Mouse (Mus musculus): ENCODE measurements around the gene Ddhd1. TPM values are rescaled to one million over a fixed set of nuclear protein-coding genes. Genes with fewer than 3 reads are reported as not detected.

Gene Ddhd1
- polyA plus RNA-seq (2016; fragmentation: Nextera tagmentation; extraction: Ambion mirVana), result 16.1 and 21.3 TPM in 2 replicates

DNA sequence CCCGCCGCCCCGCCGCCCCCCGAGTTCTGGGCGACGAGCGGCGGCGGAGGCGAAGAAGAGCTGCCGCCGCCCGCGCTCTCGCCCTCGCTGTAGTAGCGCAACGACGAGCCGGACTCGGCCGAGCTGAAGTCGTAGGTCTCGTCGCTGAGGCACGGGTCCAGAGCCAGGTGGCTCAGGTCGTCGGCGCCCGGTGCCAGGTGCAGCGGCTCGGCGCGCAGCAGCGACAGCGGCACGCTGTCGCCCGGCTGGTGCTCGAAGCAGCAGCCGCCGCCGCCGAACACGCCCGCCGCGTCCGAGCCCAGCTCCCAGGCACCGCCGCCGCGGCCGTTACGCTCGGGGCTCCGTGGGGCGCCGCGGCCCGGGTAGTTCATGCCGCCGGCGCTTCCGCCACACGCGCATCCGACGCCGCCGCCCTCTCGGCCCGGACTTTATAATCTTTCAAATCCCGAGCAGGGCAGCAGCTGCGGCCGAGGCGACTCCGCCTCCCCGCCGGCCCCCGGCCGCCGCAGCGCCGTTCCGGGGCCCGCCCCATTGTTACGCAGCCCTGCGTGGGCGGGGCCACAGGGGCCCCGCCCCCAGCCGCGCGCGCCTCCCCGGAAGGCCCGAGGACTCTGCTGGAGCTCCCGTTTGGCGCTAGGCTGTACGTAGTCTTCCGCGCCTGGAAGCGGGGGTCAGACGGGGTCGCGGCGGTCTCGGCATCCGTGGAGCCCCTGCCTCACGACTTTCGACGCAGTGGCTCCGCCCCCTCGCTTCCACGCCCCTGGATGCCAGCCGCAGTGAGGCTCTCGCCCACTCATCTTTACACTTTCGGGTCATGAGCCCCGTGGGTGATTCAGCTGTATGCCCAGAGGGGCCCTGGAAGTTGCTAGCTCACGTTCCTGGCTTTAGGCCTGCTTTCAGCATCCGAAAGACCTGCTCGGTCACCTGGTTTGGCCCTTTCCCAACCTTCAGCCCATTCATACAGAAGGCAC lies at the start of gene Ddhd1:
Gene Ddhd1 (minus strand): TSS at position 503 of the 971 bp plus-strand sequence.
- Histone ChIP-seq H3K4me3 (peak within 1 kb of the TSS; percentile 89), H3K9me3 (no peaks in the 10 kb centered on the region), H3K36me3 (no peaks in the 10 kb centered on the region), H3K4me2 (replicated peaks) (peak within 1 kb of the TSS; percentile 86), H3K27ac (replicated peaks) (peak within 1 kb of the TSS; percentile 95), H3K27me3 (no peaks in the 10 kb centered on the region), H3K9ac (replicated peaks) (peak within 1 kb of the TSS; percentile 90), H3K4me1 (peaks cover 24% of the 10 kb centered on the region)
- under 1% methylated on average over 88 of the region's 123 CpGs for WGBS
- peak; percentile 97 for ATAC-seq (ENCODE audit: low FRiP score, low read depth)

DNA sequence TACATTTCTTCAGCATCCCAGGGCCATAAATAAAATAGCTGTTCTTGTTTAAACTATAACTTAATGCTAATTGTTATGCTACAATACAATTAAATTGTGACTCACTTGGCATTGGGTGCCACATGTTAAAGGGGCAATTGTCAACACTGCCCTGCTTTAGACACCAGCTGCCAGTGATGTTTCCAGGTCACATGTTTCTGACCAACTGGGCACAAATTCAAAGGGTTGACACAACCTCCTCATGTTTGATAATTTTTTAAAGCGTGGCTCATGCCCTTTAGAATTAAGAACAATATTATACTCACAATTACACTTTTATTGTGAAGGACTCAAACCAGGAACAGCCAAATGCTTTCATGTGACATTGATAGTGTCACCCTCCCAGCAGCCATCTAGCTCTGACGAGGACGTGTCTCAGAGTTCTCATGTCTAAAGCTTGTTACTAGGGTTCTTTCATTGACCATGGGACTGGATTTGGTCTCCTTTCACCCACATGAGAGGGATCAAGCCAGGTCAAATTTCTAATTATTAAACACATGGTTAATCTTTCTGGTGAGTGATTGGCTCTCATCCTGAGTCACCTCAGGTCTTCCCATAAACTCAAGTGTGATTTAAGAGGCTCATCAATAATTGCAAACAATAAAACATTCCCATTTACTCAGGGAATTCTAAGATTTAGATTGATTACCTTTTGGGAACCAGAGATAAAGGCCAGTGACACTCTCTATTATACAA lies 49.4 kb upstream of the Ddhd1 start:
- WGBS, result 71% methylated on average over 3 of the region's 3 CpGs
- Histone ChIP-seq H3K4me2 (replicated peaks) (no peak overlapping the region), H3K9me3 (0 out of 2 replicates have a peak, but pooled peaks cover 4% of the 10 kb centered on the region), H3K27ac (replicated peaks) (no peak overlapping the region), H3K27me3 (no peaks in the 10 kb centered on the region), H3K36me3 (no peaks in the 10 kb centered on the region), H3K9ac (replicated peaks) (no peak overlapping the region), H3K4me3 (no peak overlapping the region), H3K4me1 (no peaks in the 10 kb centered on the region)
- ATAC-seq (ENCODE audit: low FRiP score, low read depth), result no peak

DNA sequence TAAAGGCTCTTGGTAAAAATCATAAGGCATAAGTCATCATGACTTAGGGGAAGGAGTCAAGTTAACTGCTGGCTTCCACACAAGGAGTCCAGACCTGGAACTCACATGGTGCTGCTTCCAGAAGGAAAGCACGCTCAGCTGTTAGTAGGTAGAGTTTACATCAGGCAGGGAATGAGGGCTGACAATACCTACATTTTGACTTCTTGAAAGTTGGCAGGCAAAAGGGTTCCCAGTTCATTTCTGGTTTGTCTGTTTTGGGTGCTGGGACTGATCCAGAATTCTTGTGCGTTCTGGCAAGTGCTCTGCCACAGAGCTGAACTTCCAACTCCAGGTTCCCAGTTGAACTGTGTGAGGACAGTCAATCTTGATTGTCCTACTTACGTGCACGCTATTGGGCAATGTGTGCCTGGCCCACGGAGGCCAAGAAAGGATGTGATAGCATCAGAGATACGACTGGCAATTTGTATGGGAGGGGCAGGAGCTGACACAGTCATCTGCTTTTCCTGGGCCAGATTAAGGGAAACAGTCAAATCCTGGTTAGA lies 42.2 kb upstream of the Ddhd1 start:
- no peak overlapping the region for H3K27ac ChIP-seq (replicated peaks)
- no peak overlapping the region for H3K9ac ChIP-seq (replicated peaks)
- H3K4me3 ChIP-seq, result no peak overlapping the region
- WGBS, result 86% methylated on average over 6 of the region's 6 CpGs
- H3K27me3 ChIP-seq, result no peaks in the 10 kb centered on the region
- no peaks in the 10 kb centered on the region for H3K36me3 ChIP-seq
- no peak for ATAC-seq (ENCODE audit: low FRiP score, low read depth)
- no peak overlapping the region for H3K4me2 ChIP-seq (replicated peaks)
- H3K9me3 ChIP-seq, result 0 out of 2 replicates have a peak, but pooled peaks cover 4% of the 10 kb centered on the region
- no peaks in the 10 kb centered on the region for H3K4me1 ChIP-seq

DNA sequence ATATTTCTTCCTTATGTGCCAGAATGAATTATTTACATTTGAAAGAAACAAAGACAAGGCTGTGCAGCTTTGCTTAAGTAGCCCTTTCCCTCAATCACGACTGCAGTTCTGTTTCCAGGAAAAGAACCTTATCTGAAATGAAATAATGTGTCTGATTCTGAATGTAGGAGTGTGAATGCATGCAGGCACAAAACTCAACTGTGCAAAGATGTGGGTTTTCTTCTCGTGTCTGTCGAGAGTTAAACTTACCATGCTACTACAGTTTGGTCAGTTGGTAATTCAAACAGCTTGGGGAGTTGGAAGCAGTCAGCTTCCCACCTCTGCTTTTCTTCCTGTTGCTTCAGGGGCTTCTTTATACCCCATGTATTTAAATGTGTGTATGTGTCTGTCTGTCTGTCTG lies 40.9 kb upstream of the Ddhd1 start:
- no peak overlapping the region for H3K9ac ChIP-seq (replicated peaks)
- H3K27ac ChIP-seq (replicated peaks), result no peak overlapping the region
- no peaks in the 10 kb centered on the region for H3K36me3 ChIP-seq
- no peak overlapping the region for H3K4me3 ChIP-seq
- H3K4me1 ChIP-seq, result no peaks in the 10 kb centered on the region
- no peak for ATAC-seq (ENCODE audit: low FRiP score, low read depth)
- H3K4me2 ChIP-seq (replicated peaks), result no peak overlapping the region
- 84% methylated on average over 3 of the region's 3 CpGs for WGBS
- 0 out of 2 replicates have a peak, but pooled peaks cover under 1% of the 10 kb centered on the region for H3K9me3 ChIP-seq
- H3K27me3 ChIP-seq, result no peaks in the 10 kb centered on the region

DNA sequence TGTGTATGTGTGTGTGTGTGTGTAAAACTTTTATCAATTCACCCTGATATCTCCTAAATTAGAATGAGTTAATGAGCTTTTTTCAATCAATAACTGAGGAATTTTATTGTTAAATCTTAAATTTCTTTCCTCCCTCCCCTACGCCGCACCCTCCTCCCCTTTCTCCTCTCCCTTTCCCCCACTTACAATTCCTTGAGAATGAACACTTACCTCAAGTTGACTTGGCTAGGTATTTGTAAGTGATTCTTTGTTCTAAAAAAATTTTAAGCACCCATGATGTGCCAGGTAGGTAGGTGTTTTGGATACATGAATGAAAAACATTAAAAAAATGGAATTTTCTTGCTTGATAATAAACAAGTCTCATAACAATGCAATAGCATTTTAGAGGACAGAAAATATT lies 38.2 kb upstream of the Ddhd1 start:
- no peak overlapping the region for H3K9ac ChIP-seq (replicated peaks)
- ATAC-seq (ENCODE audit: low FRiP score, low read depth), result no peak
- H3K27ac ChIP-seq (replicated peaks), result no peak overlapping the region
- no peaks in the 10 kb centered on the region for H3K9me3 ChIP-seq
- no peaks in the 10 kb centered on the region for H3K36me3 ChIP-seq
- no peak overlapping the region for H3K4me3 ChIP-seq
- no peaks in the 10 kb centered on the region for H3K4me1 ChIP-seq
- no peak overlapping the region for H3K4me2 ChIP-seq (replicated peaks)
- WGBS, result 97% methylated on average over 2 of the region's 2 CpGs
- H3K27me3 ChIP-seq, result no peaks in the 10 kb centered on the region

DNA sequence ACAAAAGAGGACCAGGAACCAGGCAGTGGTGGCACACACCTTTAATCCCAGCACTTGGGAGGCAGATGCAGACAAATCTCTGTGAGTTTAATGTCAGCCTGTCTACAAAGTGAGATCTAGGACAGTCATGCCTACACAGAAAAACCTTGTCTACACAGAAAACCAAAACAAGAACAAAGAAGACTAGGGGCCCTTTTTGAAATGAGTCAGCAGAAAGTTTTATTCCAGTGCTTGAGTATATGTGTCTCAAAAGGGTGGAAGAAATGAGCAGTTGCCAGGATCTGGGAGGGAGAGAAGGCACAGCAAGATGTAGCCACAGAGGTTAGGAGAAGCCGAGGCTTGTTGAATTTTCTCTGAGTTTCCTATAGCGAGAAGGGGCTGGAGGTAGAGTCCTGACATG lies 35.9 kb upstream of the Ddhd1 start:
- Histone ChIP-seq H3K36me3 (no peaks in the 10 kb centered on the region), H3K4me3 (no peak overlapping the region), H3K9me3 (no peaks in the 10 kb centered on the region), H3K4me2 (replicated peaks) (no peak overlapping the region), H3K27ac (replicated peaks) (no peak overlapping the region), H3K4me1 (peaks cover 4% of the 10 kb centered on the region), H3K27me3 (no peaks in the 10 kb centered on the region), H3K9ac (replicated peaks) (no peak overlapping the region)
- WGBS, result 93% methylated on average over 2 of the region's 2 CpGs
- ATAC-seq (ENCODE audit: low FRiP score, low read depth), result no peak

DNA sequence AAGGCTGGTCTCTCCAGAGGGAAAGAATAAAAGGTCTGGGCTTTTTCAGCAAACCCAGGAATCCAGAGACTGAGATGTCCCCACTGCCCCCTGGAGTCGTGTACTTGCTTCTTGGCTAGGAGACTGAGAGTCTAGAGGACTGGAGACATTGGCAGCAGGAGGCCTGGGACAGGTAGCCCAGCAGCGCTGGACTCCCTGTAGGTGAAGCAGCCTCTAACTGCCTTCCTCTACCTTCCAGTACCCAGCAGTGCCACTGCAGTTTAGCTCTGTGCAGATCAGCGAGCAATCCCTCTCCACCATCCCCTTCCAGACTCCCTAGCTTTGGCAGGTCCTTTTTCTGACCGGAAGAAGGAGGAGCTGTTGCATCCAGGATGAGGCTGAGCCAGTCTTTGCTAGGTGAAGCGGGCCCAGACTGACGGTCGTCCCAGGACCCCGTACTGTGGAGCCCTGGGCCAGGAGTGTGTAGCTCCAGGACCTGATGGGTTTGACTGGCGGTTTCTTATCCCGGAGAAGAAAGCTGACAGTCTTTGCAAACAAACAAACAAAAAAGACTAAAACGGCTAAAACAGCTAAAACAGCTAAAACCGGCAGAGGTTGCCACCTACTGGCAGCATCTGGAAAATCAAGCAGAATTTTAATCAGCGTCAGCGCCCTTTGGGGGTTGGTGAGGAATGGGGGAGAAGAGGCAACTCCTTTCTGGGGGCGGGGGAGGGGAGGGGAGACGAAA lies 32.7 kb upstream of the Ddhd1 start:
- peak overlapping the region; percentile 55 for H3K4me3 ChIP-seq
- H3K4me1 ChIP-seq, result peaks cover 4% of the 10 kb centered on the region
- ATAC-seq (ENCODE audit: low FRiP score, low read depth), result peak; percentile 91
- H3K27ac ChIP-seq (replicated peaks), result peak overlapping the region; percentile 67; the same call in 1 of the 2 replicates
- no peaks in the 10 kb centered on the region for H3K36me3 ChIP-seq
- H3K9me3 ChIP-seq, result no peaks in the 10 kb centered on the region
- H3K27me3 ChIP-seq, result no peaks in the 10 kb centered on the region
- H3K4me2 ChIP-seq (replicated peaks), result peak overlapping the region; percentile 59
- peak overlapping the region; percentile 72 for H3K9ac ChIP-seq (replicated peaks)
- WGBS, result 1% methylated on average over 15 of the region's 16 CpGs

DNA sequence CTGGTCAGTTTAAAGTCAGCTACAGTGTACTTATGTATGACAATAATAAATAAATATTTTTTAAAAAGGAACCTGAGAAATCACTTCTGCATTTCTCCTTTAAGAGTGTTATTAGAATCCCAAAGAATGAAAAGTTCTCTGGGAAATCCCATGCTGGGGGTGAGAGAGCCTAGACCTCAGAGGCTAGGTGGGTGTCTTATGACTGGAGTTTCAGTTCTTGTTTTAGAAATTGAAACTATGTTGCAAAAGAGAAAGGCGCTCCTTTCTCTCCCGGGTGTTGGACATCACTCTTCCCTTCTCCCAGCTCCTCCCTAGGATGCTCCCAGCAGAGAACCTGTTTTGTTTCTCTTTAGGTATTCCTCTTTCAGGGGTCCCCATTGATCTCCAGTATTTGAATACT lies 27.4 kb upstream of the Ddhd1 start:
- no peaks in the 10 kb centered on the region for H3K9me3 ChIP-seq
- no peak overlapping the region for H3K4me2 ChIP-seq (replicated peaks)
- H3K27me3 ChIP-seq, result no peaks in the 10 kb centered on the region
- ATAC-seq (ENCODE audit: low FRiP score, low read depth), result no peak
- no peak overlapping the region for H3K9ac ChIP-seq (replicated peaks)
- H3K4me3 ChIP-seq, result no peak overlapping the region
- H3K4me1 ChIP-seq, result 0 out of 2 replicates have a peak, but pooled peaks cover under 1% of the 10 kb centered on the region
- no peak overlapping the region for H3K27ac ChIP-seq (replicated peaks)
- whole genome bisulfite sequencing, result 76% methylated on average over 2 of the region's 2 CpGs
- H3K36me3 ChIP-seq, result no peaks in the 10 kb centered on the region

DNA sequence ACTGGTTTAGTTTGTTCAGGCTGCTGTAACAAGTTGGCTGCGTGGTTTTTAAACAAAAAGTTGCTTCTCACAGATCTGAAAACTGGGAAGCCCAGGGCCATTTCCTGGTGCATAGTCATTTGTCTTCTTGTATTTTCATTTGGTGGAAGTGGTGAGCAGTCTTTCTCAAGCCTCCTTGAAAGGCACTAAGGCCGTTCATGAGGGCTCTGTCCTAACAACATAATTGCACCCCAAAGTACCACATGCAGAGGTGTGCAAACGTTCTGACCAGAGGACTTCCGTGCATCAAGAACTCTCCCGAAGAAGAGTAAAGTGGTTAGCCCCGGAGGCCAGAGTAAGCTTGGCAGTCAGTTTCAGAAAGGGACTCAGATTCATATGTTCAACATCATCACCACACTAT lies 18.8 kb upstream of the Ddhd1 start:
- no peak overlapping the region for H3K4me3 ChIP-seq
- H3K36me3 ChIP-seq, result no peaks in the 10 kb centered on the region
- no peak overlapping the region for H3K27ac ChIP-seq (replicated peaks)
- no peaks in the 10 kb centered on the region for H3K27me3 ChIP-seq
- H3K9me3 ChIP-seq, result no peaks in the 10 kb centered on the region
- no peaks in the 10 kb centered on the region for H3K4me1 ChIP-seq
- no peak overlapping the region for H3K9ac ChIP-seq (replicated peaks)
- no peak overlapping the region for H3K4me2 ChIP-seq (replicated peaks)
- no peak for ATAC-seq (ENCODE audit: low FRiP score, low read depth)
- 83% methylated on average over 6 of the region's 6 CpGs for WGBS

DNA sequence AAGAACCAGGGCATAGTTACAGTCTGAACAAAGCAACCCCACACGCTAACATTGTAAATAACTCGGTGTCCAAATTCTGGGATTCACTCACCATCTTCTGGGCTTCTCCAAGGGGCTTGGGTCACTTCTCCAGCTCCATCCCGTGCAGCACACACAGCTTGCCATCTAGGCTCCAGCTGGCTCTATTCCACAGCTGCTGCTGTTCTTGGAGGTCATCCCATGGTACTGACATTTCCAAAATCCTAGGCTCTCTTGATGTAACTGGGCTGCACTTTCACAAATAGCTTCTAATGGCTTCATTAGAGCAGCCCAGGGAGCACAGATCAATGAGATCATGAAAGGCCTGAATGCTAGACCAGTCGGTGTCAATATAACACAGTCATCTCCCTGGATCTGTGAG lies 10.4 kb upstream of the Ddhd1 start:
- ATAC-seq (ENCODE audit: low FRiP score, low read depth), result no peak
- H3K27ac ChIP-seq (replicated peaks), result no peak overlapping the region
- H3K9me3 ChIP-seq, result no peaks in the 10 kb centered on the region
- no peak overlapping the region for H3K4me2 ChIP-seq (replicated peaks)
- no peak overlapping the region for H3K4me3 ChIP-seq
- no peaks in the 10 kb centered on the region for H3K4me1 ChIP-seq
- H3K36me3 ChIP-seq, result no peaks in the 10 kb centered on the region
- WGBS, result 87% methylated on average over 4 of the region's 4 CpGs
- no peaks in the 10 kb centered on the region for H3K27me3 ChIP-seq
- H3K9ac ChIP-seq (replicated peaks), result no peak overlapping the region

DNA sequence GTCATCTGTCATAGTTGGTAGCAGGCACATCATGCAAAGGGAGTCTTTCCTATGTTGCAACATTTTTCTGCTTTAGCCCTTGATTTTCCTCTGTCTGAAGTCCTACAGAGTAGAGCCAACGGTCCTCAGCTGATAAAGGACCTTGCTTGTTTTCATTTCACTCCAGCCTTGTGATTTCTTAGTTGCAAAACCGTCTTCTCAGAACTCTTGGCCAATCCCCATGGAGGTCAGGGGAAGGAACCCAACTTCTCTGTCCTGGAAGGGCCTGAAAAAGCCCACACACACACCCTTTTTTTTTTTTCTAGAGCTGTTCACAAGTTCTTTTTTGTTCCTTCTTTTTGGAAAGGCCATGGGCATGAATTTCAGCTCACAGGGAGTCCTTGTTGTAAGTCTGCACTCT lies 9.3 kb upstream of the Ddhd1 start:
- no peak overlapping the region for H3K4me2 ChIP-seq (replicated peaks)
- H3K27me3 ChIP-seq, result no peaks in the 10 kb centered on the region
- ATAC-seq (ENCODE audit: low FRiP score, low read depth), result no peak
- no peaks in the 10 kb centered on the region for H3K36me3 ChIP-seq
- H3K9ac ChIP-seq (replicated peaks), result no peak overlapping the region
- WGBS, result 71% methylated on average over 2 of the region's 2 CpGs
- H3K4me3 ChIP-seq, result no peak overlapping the region
- no peaks in the 10 kb centered on the region for H3K9me3 ChIP-seq
- no peaks in the 10 kb centered on the region for H3K4me1 ChIP-seq
- no peak overlapping the region for H3K27ac ChIP-seq (replicated peaks)
